Mouse (Mus musculus) C2C12 (cell line): ENCODE measurements around the gene Gm20696. TPM values are rescaled to one million over a fixed set of nuclear protein-coding genes. Genes with fewer than 3 reads are reported as not detected.

Source experiments
- H3K27me3 ChIP-seq: one replicate; pipeline ENCODE4 v1.6.1; 2011; ENCODE audit not compliant: control insufficient read depth, insufficient read depth, insufficient read length
- H3K36me3 ChIP-seq: one replicate; pipeline ENCODE4 v1.6.1; 2011; ENCODE audit not compliant: control insufficient read depth, insufficient read depth
- H3K4me3 ChIP-seq: one replicate; pipeline ENCODE4 v1.5.1; 2011; ENCODE audit warnings: mild to moderate bottlenecking, control low read depth; ENCODE audit not compliant: poor library complexity, insufficient read depth, severe bottlenecking
- H3K79me2 ChIP-seq: one replicate; pipeline ENCODE4 v1.6.1; 2011; ENCODE audit not compliant: control insufficient read depth, insufficient read depth
- H3K79me3 ChIP-seq: one replicate; pipeline ENCODE4 v1.6.1; 2011; ENCODE audit warnings: low read depth, control low read depth
- H3ac ChIP-seq: one replicate; pipeline ENCODE3; 2011; ENCODE audit warnings: low read depth; ENCODE audit not compliant: control insufficient read depth, insufficient read length
- CEBPB ChIP-seq: IDR thresholded peaks from one replicate; pipeline ENCODE4 v1.6.1; 2011; ENCODE audit warnings: low read depth, mild to moderate bottlenecking, control low read depth, moderate library complexity
- CTCF ChIP-seq: IDR thresholded peaks from one replicate; pipeline ENCODE4 v1.5.1; 2011; ENCODE audit not compliant: control insufficient read depth, insufficient read depth, insufficient read length
- FOSL1 ChIP-seq: IDR thresholded peaks from one replicate; pipeline ENCODE4 v1.8.0; 2011; ENCODE audit warnings: mild to moderate bottlenecking, low read length; ENCODE audit not compliant: poor library complexity, insufficient read depth, severe bottlenecking
- MAX ChIP-seq: IDR thresholded peaks from one replicate; pipeline ENCODE4 v1.6.1; 2011; ENCODE audit warnings: mild to moderate bottlenecking, control low read depth
- MYOD1 ChIP-seq: IDR thresholded peaks from one replicate; pipeline ENCODE4 v1.6.1; 2011; ENCODE audit warnings: low read depth; ENCODE audit not compliant: control insufficient read depth, insufficient read length
- MYOG ChIP-seq: IDR thresholded peaks from one replicate; pipeline ENCODE4 v1.6.1; 2011; ENCODE audit not compliant: control insufficient read depth, insufficient read length; ENCODE audit errors: extremely low read depth
- USF1 ChIP-seq: IDR thresholded peaks from one replicate; pipeline ENCODE4 v1.6.1; 2011; ENCODE audit warnings: low read depth, mild to moderate bottlenecking, control low read depth, moderate library complexity
- polyA plus RNA-seq: library from polyadenylated mRNA; unstranded; fragments of >200 nt; fragmentation: generic; extraction: Trizol; gene quantifications from one replicate; pipeline ENCODE4 v1.2.1, GENCODE M21; 2012; ENCODE audit warnings: missing spikeins

The Gm20696 gene
- polyA plus RNA-seq, 1 experiment: 0.20 TPM

- no peaks in the 10 kb centered on the region for H3K79me2 ChIP-seq
- no peak for TF ChIP-seq MYOG
- no peak for TF ChIP-seq FOSL1
- no peak for TF ChIP-seq MAX
- no peak for TF ChIP-seq CEBPB
- TF ChIP-seq USF1: no peak
- H3K36me3 ChIP-seq: no peaks in the 10 kb centered on the region
- no peak overlapping the region for H3ac ChIP-seq
- H3K79me3 ChIP-seq: no peaks in the 10 kb centered on the region
- H3K4me3 ChIP-seq: no peak overlapping the region
- no peaks in the 10 kb centered on the region for H3K27me3 ChIP-seq
Observed at GRCm38 (mm10) chr6:99350156-99350555, 316.4 kb downstream of the Gm20696 start.

- Histone ChIP-seq H3K27me3 (no peaks in the 10 kb centered on the region), H3ac (no peak overlapping the region), H3K79me3 (no peaks in the 10 kb centered on the region), H3K79me2 (no peaks in the 10 kb centered on the region), H3K4me3 (no peak overlapping the region), H3K36me3 (no peaks in the 10 kb centered on the region)
- no peak for TF ChIP-seq MYOG
- TF ChIP-seq USF1: no peak
- TF ChIP-seq CTCF: no peak
- TF ChIP-seq FOSL1: no peak
Observed at GRCm38 (mm10) chr6:99347836-99348235, 318.8 kb downstream of the Gm20696 start.

DNA sequence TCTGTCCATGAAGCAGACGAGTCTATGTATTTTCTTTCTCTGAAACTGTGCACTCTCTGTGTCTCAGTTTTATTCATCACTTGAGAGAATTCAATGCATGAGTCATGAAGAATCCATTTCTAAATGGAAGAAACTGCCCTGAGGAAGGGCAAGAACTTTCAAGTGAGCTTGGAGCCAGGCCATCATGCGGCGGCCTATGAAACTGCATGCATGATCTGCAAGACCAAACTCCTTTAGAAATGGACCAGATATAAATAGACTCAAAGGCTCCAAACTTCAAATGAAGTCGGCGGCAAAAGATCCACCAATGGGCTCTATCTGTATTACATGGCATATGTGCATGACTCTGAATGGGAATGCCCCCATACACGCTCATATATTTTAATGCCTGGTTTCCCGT, 321.6 kb downstream of the Gm20696 start:
- no peak overlapping the region for H3K4me3 ChIP-seq
- TF ChIP-seq CEBPB: no peak
- no peak for TF ChIP-seq MYOD1
- no peak for TF ChIP-seq FOSL1
- TF ChIP-seq CTCF: no peak
- TF ChIP-seq USF1: no peak
- TF ChIP-seq MAX: no peak
- no peak for TF ChIP-seq MYOG

DNA sequence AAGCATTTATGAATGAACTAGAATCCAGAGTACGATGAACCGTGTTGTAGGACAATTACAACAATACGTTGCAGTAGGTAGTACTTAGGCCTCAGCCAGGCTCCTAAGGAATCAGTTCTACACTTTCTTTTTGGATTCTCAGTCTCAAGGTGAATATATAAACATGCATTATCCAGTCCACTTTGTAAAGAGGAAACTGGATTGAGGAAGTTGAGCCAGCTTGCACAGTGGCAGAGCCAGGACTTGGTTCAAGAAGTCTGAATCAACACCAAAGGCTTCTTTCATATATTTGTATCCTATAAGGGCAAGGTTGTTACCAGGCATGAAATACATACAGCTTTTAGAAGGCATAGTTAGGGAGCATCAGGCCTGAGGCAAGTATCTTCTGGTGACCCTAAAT, 322.2 kb downstream of the Gm20696 start:
- no peaks in the 10 kb centered on the region for H3K79me3 ChIP-seq
- no peak overlapping the region for H3K4me3 ChIP-seq
- no peaks in the 10 kb centered on the region for H3K27me3 ChIP-seq
- no peaks in the 10 kb centered on the region for H3K79me2 ChIP-seq
- no peaks in the 10 kb centered on the region for H3K36me3 ChIP-seq
- no peak overlapping the region for H3ac ChIP-seq
- TF ChIP-seq MYOG (no peak), MAX (no peak), FOSL1 (no peak), CEBPB (no peak), MYOD1 (no peak), USF1 (no peak), CTCF (no peak)

More for the DNA sequence above, 321.6 kb downstream of the Gm20696 start:
- no peaks in the 10 kb centered on the region for H3K36me3 ChIP-seq
- H3K79me3 ChIP-seq: no peaks in the 10 kb centered on the region
- H3K27me3 ChIP-seq: no peaks in the 10 kb centered on the region
- no peaks in the 10 kb centered on the region for H3K79me2 ChIP-seq
- H3ac ChIP-seq: no peak overlapping the region

GRCm38 (mm10) chr6:99343815-99344214, 322.8 kb downstream of the Gm20696 start:
- no peaks in the 10 kb centered on the region for H3K36me3 ChIP-seq
- H3K27me3 ChIP-seq: no peaks in the 10 kb centered on the region
- no peak overlapping the region for H3K4me3 ChIP-seq
- no peak for TF ChIP-seq FOSL1
- no peak for TF ChIP-seq USF1
- no peak for TF ChIP-seq MYOG
- TF ChIP-seq MYOD1: no peak
- TF ChIP-seq CTCF: no peak
- no peaks in the 10 kb centered on the region for H3K79me2 ChIP-seq
- no peaks in the 10 kb centered on the region for H3K79me3 ChIP-seq
- H3ac ChIP-seq: no peak overlapping the region

GRCm38 (mm10) chr6:99342416-99342815, 324.2 kb downstream of the Gm20696 start:
- Histone ChIP-seq H3ac (no peak overlapping the region), H3K27me3 (no peaks in the 10 kb centered on the region), H3K4me3 (no peak overlapping the region), H3K36me3 (no peaks in the 10 kb centered on the region), H3K79me2 (no peaks in the 10 kb centered on the region), H3K79me3 (no peaks in the 10 kb centered on the region)
- TF ChIP-seq MAX: no peak
- no peak for TF ChIP-seq CEBPB
- no peak for TF ChIP-seq USF1
- TF ChIP-seq FOSL1: no peak
- no peak for TF ChIP-seq MYOG
- TF ChIP-seq MYOD1: no peak
- TF ChIP-seq CTCF: no peak
